Mouse (Mus musculus): Measurements from ENCODE around the gene Gm10944. TPM values are rescaled to one million over a fixed set of nuclear protein-coding genes. Genes with fewer than 3 reads are reported as not detected.

Gm10944 gene
- total RNA-seq (2017): not detected in 2 replicates

GRCm38 (mm10) chr10:10681048-10681447, at the start of gene Gm10944:
TSS of gene Gm10944 (plus strand) at chr10:10681348.
- ATAC-seq (ENCODE audit: extremely low read depth, insufficient number of reproducible peaks, low FRiP score, poor library complexity, severe bottlenecking): no peak

DNA sequence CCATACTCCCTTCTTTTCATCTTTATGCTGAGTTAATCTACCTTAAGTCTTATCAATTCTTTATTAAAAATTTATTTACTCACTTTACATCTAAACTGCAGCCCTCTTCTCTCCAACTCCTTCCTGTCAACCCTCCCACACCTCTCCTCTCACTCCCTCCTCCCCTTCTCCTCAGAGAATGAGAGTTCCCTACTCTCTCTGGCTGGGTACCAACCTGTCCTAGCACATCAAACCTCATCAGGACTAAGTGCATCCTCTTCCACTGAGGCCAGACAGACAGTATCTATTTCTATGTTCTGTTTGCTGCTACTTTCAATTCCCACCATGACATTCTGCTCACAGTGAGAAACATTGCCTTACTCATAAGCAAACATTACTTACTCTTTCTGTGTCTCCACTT, 25.2 kb upstream of the Gm10944 start:
- ATAC-seq (ENCODE audit: extremely low read depth, insufficient number of reproducible peaks, low FRiP score, poor library complexity, severe bottlenecking): no peak

- ATAC-seq (ENCODE audit: extremely low read depth, insufficient number of reproducible peaks, low FRiP score, poor library complexity, severe bottlenecking): no peak
These were observed 24.5 kb upstream of the Gm10944 start for GRCm38 (mm10) chr10:10656621-10657020.

DNA sequence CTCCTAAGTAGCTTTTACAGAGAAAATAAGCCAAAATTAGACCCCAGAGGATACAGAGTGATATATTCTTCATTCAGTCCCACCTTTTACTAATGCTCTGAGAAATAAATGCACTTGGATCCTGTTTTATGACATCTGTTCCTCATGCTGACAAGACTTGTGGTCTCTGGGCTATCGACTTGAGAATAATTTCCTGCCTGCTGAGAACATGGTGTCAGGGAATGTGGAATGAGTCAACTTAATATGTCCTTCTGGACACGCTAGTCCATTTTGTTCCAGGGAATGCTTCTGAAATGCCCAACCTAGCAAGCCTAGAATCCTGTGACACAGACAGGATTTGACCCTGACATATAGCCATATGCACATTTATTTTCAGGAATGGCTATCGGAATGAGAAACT, 22.0 kb upstream of the Gm10944 start:
- no peak for ATAC-seq (ENCODE audit: extremely low read depth, insufficient number of reproducible peaks, low FRiP score, poor library complexity, severe bottlenecking)

DNA sequence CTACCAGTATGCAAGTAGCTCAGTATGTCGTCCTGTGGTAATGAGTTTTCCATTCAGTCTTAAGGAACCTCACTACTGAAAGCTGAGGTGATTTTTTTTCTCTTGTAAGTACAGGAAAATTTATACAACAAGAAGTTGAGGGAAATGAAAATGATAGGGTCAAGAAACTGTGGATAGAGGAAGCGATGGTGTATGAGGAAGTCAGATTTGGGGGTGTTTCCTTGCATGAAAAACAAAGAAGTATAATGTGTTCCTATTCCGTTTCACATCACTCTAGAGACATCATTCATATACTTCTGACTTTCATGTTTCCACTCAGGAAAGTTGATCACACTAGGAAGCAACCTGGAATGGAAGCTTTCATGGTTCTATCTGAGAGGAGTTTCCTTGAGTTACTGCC, 21.2 kb upstream of the Gm10944 start:
- no peak for ATAC-seq (ENCODE audit: extremely low read depth, insufficient number of reproducible peaks, low FRiP score, poor library complexity, severe bottlenecking)

DNA sequence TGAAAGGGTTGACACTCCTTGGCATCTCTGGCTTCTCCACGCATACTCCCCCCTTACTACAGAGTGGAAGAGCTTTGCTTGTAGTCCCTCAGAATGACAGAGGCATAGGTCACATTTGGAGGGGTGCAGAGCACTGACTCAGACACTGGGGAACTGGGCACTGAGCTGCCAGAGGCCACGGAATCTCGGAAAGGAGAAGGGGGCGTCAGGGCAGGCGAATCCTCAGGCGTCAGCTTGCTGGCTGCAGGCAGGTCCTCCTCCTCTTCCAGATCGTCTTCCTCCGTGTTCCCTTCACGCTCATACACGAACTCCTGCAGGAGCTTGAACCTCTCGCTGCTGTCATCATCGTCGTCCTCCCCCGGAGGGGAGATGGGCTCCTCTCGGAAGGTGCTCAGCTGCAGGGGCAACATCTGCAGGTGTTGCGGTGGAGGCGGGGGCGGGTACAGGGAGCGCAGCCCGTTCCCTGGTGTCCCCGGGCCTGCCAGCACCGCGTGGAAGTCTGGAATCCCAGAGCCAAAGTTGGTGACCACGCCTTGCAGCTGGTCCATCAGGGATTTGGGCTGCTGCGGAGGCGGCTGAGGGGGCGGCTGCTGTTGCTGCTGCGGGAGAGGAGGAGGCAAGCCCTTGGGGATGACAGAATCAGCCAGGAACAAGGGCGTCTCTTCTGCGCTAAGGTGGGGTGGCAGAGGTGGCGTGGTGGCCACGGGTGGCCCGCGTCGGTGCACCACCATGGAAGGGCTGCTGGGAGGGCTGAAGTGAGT, 7.9 kb downstream of the Gm10944 start:
- 0 out of 2 replicates have a peak, but pooled peaks have one; percentile 13 for ATAC-seq (ENCODE audit: extremely low read depth, insufficient number of reproducible peaks, low FRiP score, poor library complexity, severe bottlenecking)

DNA sequence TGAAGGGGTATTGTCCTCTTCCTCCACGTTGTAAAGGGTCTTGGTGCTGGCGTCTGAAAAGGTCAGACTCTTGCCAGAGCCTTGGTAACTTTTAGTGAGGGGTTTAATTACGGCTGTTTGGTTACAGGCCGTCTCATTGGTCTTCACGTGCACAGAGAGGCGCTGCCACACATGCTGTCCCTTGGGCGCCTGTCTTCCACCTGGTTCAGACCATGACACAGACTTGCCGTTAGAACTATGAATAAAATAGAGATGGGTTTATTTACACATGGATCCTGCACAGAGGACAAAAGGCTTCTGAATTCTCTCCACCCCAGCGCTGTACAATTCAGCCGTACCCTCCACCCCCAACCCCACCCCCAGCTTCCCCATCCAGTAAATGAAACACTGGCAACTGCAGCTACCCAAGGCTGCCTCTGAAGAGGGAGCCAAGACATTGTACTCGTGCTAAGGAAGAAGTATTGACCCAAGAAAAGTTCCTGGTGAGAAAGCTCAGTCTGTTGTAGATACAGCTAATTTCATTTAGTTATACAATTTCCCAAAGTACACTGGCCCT, 8.6 kb downstream of the Gm10944 start:
- ATAC-seq (ENCODE audit: extremely low read depth, insufficient number of reproducible peaks, low FRiP score, poor library complexity, severe bottlenecking): no peak

- ATAC-seq (ENCODE audit: extremely low read depth, insufficient number of reproducible peaks, low FRiP score, poor library complexity, severe bottlenecking): no peak
These were observed 16.3 kb downstream of the Gm10944 start for GRCm38 (mm10) chr10:10697497-10697896.

DNA sequence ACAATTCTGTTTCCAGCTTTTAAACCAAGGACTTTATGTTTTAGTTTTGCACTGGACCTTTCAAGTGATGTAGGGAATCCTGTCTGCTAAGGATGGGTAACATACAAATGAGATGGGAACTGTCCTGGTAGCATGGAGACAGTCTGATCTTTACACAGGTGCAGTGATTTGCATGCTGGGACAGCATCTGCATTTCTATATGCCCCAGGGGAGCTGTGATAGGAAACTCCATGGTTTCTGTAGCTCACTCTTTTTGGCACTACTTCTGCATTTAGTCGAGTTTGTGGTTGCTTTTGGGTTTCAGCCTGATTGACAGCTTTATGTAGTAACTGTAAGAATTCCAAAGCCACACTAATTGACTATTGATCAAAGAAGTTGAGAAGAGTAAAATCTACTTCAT, 19.8 kb downstream of the Gm10944 start:
- ATAC-seq (ENCODE audit: extremely low read depth, insufficient number of reproducible peaks, low FRiP score, poor library complexity, severe bottlenecking): no peak

- ATAC-seq (ENCODE audit: extremely low read depth, insufficient number of reproducible peaks, low FRiP score, poor library complexity, severe bottlenecking): no peak
These were observed 20.2 kb downstream of the Gm10944 start for GRCm38 (mm10) chr10:10701326-10701725.

GRCm38 (mm10) chr10:10708031-10708430, 26.9 kb downstream of the Gm10944 start:
- no peak for ATAC-seq (ENCODE audit: extremely low read depth, insufficient number of reproducible peaks, low FRiP score, poor library complexity, severe bottlenecking)

DNA sequence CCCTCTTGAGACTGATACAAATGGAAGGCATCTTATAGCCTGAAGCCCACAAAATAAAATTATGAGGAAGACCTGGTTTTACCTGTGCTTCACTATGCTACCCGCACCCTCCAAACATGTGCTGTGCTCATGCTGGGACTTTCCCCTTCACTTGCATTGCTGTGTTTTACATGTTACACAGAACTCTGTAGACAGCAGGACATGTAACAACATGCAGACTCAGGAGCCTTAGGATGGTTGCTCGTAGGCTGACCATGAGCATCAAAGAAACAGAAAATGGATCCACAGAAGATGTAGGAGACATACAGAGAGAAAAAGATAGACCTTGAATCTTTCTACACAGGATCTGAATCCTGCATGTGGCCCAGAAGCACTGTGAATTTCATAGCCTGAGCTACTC, 29.2 kb downstream of the Gm10944 start:
- ATAC-seq (ENCODE audit: extremely low read depth, insufficient number of reproducible peaks, low FRiP score, poor library complexity, severe bottlenecking): no peak

- no peak for ATAC-seq (ENCODE audit: extremely low read depth, insufficient number of reproducible peaks, low FRiP score, poor library complexity, severe bottlenecking)
These were observed 29.7 kb downstream of the Gm10944 start for GRCm38 (mm10) chr10:10710837-10711236.

GRCm38 (mm10) chr10:10726501-10726900, 45.4 kb downstream of the Gm10944 start:
- no peak for ATAC-seq (ENCODE audit: extremely low read depth, insufficient number of reproducible peaks, low FRiP score, poor library complexity, severe bottlenecking)

Other genes starting within 250 kb of the Gm10944 start
- 0.74 and 1.3 TPM in 2 replicates for gene Adgb, start 209.0 kb upstream of the Gm10944 start, total RNA-seq (2017)
- gene Rab32, start 123.1 kb upstream of the Gm10944 start, total RNA-seq (2017): 51.7 and 67.2 TPM in 2 replicates